Mouse (Mus musculus): ENCODE results near the gene Krt28.

DNA sequence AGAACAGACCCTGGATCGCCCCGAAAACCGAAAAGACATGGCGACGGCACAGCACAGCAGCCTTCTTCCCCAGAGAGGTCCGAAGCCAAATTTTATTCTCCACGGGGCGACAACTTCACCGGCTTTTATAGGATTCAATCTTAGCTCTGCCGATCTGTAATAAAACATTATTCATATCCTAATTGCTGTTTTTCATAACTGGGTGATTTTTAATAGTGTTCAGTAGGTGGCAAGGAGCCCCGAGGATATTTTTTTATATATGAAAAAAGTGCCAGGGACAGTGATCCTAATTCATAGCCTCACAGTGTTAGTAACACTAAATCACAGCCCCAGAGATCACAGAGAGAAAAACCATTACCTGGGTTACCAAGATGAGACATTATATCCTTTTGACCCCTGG, 36.8 kb downstream of the Krt28 start, which contains the start of gene Krt26:
- no peak for TF ChIP-seq POLR2A (IDR thresholded peaks at IDR 0.05; ENCODE audit: low read depth, low read length)
- no peak for TF ChIP-seq CTCF (IDR thresholded peaks at IDR 0.05; ENCODE audit: borderline replicate concordance, insufficient read depth, low read length)

Data from embryonic fibroblast, embryonic 13.5 days (primary cell).